Mouse (Mus musculus): ENCODE data around the gene Sipa1. TPM values are rescaled to one million over a fixed set of nuclear protein-coding genes. Genes with fewer than 3 reads are reported as not detected.

Sipa1 gene
- total RNA-seq, 2 experiments from 2014 or later: 40.2 to 42.2 TPM

GRCm38 (mm10) chr19:5686437-5686836, 22.9 kb upstream of the Sipa1 start:
- no peak for DNase-seq

DNA sequence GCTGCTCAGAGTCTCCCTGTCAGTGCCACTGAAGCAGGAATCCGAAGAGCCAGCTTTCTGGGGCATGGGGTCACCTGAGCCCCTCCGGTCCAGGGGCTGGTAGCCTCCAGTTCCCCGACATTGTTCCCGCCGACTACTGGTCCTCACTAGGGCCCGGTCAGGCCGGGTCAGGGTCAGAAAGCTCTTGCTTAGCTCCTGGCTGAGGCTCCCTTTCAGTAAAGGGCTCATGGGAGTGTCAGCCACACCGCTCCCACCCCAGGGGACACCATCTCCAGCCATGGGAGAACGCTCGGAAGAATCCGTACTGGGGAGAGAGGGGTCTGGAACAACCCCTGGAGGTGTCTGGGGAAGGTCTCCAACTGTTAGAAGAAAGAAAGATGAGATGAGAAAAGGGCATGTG, 22.4 kb upstream of the Sipa1 start:
- DNase-seq: no peak

GRCm38 (mm10) chr19:5685431-5685830, 21.9 kb upstream of the Sipa1 start:
- DNase-seq: no peak

- no peak for DNase-seq
These were observed 21.5 kb upstream of the Sipa1 start for GRCm38 (mm10) chr19:5684985-5685384.

GRCm38 (mm10) chr19:5684236-5684635, 20.7 kb upstream of the Sipa1 start:
- DNase-seq: no peak

GRCm38 (mm10) chr19:5680432-5680831, 16.9 kb upstream of the Sipa1 start:
- no peak for DNase-seq

GRCm38 (mm10) chr19:5668372-5668771, 4.9 kb upstream of the Sipa1 start:
- DNase-seq: no peak

DNA sequence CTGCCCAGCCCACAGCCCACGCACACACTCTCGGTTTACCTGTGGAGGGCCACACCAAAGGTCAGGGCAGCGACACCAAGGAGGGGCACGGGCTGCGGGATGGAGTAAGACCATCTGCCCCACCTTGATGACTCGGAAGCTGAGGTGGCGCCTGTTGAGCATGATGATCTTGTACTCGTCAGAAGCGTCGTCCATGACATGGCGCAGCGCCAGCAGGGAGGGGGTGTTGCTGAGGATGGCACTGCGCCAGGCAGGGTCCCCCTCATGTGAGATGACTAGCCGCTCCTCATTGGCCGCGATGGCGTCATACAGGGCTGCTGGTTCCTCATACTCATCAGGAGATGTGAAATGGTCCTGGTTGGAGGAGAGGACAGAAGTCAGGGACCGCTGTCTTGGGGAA, 2.9 kb upstream of the Sipa1 start:
- DNase-seq: no peak

- no peak for DNase-seq
These were observed 2.0 kb upstream of the Sipa1 start for GRCm38 (mm10) chr19:5665465-5665864.

DNA sequence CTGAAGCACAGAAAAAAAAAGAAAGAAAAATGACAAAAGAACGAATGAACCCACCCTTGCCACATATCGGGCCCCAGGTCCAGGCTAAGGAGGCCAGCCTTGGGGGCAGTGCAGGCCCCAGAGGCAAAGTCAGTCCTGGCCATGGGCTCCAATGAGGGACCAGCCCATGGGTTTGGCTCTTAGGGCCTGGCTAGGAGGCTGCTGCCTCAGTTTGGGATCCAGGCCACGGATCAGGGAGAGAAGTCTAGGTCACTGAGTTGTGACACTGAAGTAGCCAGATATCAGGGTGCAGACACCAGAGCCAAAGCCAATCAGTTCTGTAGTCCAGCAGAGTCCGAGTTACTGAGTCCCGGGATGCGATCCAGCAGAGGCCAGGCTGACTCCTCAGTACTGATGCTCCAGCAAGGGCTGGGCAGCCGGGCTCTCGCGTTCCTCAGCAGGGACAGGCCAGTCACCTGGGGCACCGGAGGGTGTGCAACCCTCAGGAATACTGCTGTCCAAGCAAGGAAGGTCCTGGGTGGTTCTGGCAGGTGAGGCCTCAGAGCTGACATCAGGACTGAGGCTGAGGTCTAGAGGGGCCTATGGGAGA, 1.3 kb upstream of the Sipa1 start:
- no peak for DNase-seq

GRCm38 (mm10) chr19:5662310-5662709, 1.2 kb downstream of the Sipa1 start:
- DNase-seq: no peak

GRCm38 (mm10) chr19:5660942-5661751, 2.4 kb downstream of the Sipa1 start:
- DNase-seq: peak; percentile 42

DNA sequence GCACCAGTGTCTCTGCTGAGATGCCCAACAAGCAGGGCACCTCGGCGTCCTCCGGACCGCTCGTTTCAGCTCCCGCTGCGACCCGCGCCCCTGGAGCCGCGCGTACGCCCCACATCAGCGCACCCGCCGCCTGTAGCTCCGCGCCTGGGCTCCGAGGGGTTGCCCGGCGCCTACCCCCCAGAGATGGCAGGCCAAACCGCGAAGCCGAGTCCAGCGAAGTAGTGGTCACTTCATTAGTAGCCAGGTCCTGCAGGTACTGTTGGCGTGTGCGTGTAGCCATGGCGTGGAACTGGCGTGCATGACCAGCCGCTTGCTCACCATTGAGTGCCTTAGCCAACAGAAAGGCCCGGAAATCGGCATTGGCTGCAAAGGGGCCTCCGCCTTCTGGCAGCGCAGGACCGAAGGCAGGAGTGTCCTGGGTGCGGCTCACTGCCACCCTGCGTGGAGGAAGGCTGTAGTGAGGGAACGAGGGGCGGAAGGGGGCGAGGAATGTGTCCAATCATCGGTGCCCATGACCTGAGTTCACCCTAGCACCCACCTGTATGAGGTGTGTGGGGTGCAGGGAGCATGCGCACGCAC, 8.7 kb downstream of the Sipa1 start:
- no peak for DNase-seq

- DNase-seq: no peak
These were observed 9.4 kb downstream of the Sipa1 start for GRCm38 (mm10) chr19:5653969-5654719.

DNA sequence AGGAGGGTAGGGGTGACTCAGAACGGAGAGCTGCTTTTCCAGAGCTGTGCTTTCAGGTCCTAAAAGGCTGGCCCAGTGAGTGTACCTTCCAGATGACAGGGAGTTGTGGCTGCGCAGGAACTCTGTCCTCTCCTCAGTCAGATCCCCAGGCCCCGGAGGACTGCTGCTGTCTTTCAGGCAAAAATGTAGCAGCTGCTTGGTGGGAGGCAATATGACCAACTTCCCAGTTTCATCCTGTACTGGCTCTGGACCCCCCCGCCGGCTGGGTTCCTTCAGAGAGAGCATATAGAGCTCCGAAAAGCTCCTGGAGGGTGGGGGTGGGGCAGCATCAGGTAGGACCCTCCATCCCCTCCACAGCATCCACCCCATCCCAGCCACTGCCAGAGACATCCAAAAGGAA, 10.9 kb downstream of the Sipa1 start:
- no peak for DNase-seq

- DNase-seq: no peak
These were observed 11.8 kb downstream of the Sipa1 start for GRCm38 (mm10) chr19:5651502-5652274.

DNA sequence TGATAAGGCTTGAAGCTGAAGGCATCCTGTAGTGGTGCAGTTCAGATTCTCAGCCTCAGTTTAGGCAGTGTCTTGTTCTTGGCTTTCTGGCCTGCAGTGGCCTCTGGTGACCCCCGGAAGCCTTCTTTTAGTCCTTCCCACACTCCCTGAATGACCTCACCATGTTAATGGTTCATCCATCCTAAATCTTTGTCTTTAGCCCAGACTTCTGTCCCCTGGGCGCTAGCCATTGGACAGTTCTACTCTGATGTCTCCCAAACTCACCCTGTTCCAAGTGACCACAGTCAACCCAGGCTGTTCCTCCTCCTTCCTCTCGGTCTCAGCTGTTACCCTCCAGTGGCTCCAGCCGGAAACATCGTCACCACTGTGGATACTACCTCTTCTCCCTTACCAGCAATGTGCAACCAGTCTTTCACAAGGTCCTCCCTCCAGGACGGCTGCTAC, 14.2 kb downstream of the Sipa1 start:
- DNase-seq: peak; percentile 66

DNA sequence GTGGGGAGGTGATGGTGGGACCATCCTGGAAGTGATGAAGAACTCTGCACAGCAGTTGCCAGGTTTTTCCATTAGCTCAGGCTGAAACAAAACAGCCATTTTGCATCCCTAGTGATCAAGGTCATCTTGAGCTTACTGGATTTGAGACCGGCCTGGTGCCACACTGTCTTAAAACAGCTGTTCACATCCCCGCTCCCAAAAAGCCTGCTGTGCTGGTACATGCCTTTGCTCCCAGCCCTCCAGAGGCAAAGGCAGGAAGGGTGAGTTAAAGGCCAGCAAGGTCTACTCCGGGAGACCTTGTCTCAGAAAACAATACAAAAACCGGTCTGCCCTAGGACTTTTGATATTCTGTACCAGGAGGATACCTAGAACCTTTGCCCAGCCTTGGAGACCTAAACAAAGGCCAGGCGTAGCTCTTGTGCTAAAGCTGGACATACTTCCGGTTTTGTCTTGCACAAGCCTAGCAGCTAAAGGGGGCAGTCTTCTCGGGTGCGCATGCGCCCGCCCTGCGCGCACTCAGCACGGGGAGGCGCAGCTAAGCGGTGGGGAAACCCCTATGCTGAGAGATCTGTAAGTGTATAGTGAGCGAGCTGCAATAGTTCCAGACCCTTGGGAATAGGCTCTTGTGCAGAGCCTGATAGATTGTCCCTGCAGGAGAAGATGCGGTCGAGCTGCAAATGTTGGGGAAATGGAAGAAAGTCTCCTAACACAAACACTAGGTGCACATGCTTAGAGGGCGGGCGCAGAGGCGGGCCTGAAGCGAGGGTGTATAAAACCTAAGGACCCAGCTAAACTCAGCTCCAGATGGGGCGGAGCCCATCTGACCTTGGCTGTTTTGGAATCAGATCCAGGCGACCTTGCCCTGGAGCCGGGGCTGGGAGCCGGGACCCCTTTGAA, 14.9 kb downstream of the Sipa1 start:
- DNase-seq: peak; percentile 85

DNA sequence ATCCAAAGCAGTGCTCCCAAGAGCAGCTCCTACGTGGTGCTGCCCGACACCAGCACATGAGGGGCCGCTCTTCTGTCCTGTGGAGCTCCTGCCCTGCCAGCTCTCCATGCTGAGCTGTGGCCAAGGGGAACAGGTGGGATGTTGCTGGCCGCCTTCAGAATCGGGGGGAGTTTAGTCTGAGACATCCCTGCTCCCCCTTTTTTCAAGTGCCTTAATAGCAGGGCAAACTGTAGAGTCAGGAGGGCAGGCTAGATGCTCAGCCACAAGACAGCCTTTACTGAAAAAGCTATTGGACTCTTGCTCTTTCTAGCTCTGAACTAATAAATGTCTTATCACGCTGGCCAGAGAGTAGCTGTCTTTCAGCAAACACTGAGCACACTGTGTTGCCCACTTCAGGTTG, 15.7 kb downstream of the Sipa1 start:
- no peak for DNase-seq

DNA sequence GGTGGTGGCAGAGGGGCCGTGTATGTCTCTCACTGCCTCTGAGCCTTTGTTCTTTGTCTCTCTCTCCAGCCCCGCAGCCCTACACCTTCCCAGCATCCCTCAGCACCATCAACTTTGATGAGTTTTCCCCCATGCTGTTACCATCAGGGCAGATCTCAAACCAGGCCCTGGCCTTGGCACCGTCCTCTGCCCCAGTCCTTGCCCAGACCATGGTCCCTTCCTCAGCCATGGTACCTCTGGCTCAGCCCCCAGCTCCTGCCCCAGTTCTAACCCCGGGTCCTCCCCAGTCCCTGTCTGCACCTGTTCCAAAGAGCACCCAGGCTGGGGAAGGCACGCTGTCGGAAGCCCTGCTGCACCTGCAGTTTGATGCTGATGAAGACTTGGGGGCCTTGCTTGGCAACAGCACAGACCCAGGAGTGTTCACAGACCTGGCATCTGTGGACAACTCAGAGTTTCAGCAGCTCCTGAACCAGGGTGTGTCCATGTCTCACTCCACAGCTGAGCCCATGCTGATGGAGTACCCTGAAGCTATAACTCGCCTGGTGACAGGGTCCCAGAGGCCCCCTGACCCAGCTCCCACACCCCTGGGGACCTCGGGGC, 16.7 kb downstream of the Sipa1 start:
- DNase-seq: no peak

DNA sequence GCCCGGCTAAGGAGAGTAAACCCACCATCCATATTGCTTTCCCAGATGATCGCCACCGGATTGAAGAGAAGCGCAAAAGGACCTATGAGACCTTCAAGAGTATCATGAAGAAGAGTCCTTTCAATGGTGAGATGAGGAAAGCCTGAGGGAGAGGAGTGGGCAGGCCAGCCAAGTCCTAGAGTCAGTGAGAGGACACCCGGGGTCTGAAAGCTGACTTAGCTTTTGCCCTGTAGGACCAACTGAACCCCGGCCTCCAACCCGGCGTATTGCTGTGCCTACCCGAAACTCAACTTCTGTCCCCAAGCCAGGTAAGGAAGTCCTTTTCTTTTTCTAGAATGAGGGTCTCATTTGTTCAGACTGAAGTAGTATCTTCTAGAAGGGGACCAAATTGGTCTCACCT, 18.2 kb downstream of the Sipa1 start:
- DNase-seq: no peak

All from heart, postnatal 4 days (tissue).